Mouse (Mus musculus): ENCODE measurements around the gene Fam131a.

- peak; percentile 36; the same call in 1 of the 2 replicates for TF ChIP-seq ETS1 (IDR thresholded peaks at IDR 0.05; ENCODE audit: low read depth, low read length)
- peak in 1 of 2 experiments; percentile 48; a peak in 1 of 4 replicates for TF ChIP-seq POLR2A (IDR thresholded peaks at IDR 0.05; ENCODE audit: control insufficient read depth in 1 of 2, insufficient read depth in 1 of 2, low read depth in 1 of 2, low read length in 2 of 2, poor library complexity in 1 of 2)
- no peak for TF ChIP-seq KAT2A (conservative IDR thresholded peaks at IDR 0.05; ENCODE audit: low read depth, low read length)
- TF ChIP-seq ZMIZ1 (IDR thresholded peaks at IDR 0.05; ENCODE audit: low read depth, low read length) = 0 out of 2 replicates have a peak, but pooled peaks have one; percentile 21
These were observed 2.3 kb upstream of the Fam131a start for GRCm38 (mm10) chr16:20690774-20691173.

Measured in MEL (cell line).